Mouse (Mus musculus) monocyte, adult 59 days (primary cell): ENCODE data around the gene Mogs. TPM values are rescaled to one million over a fixed set of nuclear protein-coding genes. Genes with fewer than 3 reads are reported as not detected.

Source experiments
- total RNA-seq, 2 experiments: library from RNA; stranded (reverse); gene quantifications; one replicate each; pipeline ENCODE4 v1.2.4; 2023

Mogs gene
- total RNA-seq: 10 to 100 TPM; 34.1 to 37.5 TPM

GRCm38 (mm10) chr6:83115011-83115671 lies at the start of gene Mogs:
TSS of gene Mogs (plus strand) at chr6:83115496.

GRCm38 (mm10) chr6:83070247-83070310 lies 45.2 kb upstream of the Mogs start, which contains the start of gene Tlx2:
TSS of gene Tlx2 (minus strand) at chr6:83070293.

DNA sequence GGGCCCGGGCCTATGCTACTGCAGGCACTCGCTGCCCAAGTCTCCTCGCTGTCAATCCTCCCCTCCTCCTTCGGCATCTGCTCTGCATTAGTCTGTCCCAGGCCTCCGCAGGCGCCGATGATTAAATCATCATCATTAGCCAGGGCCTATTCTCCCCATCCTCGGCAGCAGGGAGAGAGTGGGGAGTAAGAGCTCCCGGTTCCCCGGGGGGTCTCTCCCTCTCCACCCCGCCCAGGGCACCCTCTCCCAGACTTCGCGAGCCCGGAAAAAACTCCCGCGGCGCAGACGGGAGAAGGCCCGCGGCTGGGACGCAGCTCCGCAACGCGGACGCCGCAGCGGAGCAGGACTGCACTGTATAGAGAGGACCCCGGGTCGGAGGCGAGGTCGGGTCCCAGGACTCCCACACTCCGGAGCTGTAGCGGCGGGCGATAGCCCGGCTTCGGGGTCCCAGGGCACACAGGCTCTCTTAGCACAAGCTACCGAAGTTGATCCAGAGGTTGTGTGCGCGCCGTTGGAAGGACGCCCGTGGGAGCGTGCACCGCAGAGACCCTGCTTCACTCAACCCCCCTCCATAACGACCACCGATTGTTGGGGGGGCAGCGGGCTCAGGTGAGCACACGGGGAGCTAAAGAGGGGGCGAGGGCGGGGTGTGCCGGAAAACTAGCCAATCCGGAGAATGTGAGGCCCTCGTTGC lies 37.5 kb upstream of the Mogs start, which contains the start of gene Pcgf1:
TSS of gene Pcgf1 (plus strand) at position 240 of the 694 bp plus-strand sequence.

DNA sequence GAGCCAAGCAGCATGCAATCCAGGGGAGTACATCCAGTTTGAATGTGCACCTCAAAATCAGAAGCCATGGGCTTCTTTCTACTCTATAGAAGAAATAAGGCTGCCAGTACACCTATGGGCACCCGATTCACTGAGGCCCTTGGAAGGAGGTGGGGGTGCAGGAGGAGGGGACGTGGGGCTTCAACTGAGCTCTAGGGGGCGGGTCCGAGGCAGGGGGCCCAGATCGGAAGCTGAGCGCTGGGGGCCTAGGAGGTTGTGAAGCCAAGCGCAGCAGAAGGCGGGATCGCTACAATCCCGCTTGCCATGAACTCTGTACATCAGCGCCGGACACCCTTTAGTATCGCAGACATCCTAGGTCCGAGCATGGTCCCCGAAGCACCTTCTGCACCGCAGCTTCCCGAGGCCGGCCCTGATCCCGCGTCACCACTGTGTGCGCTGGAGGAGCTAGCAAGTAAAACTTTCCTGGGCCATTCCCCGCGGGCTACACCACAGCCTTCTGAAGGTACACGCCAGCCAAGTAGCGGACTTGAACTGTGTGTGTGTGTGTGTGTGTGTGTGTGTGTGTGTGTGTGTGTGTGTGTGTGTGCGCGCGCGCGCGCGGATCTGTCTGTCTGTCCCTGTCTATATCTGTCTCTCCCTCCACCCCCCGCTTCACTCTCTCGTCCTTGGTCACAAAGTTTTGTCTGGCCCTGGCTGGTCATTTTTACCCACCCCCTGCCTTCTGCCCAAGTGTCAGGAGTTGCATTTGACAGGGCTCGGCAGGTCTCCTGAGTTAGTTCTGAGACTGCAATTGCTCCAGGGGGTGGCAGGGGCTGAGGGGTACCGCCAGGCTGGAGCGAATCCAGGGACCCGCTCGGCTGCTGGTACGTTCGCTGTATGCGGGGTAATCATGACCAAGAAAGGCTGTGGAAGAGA lies 28.9 kb upstream of the Mogs start, which contains the start of gene Lbx2:
TSS of gene Lbx2 (plus strand) at position 247 of the 915 bp plus-strand sequence.

DNA sequence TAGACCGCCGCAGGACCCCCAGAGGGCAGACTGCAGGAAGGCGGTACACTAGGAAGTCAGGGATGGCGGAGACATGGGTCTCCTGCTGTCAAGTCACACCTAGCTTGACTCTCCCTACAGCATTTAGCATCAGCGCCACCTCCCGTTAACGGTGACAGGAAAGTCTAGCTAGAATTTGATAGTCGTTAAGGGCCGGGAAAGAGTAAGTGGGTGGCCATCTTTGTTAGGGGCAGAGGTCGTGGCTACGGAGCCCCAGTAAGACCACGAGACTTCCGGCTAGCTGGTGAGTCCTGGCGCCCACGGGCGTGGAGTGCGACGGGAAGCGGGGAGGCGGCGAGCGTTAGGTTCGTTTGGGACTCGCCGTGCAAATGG lies 14.0 kb upstream of the Mogs start, which contains the start of the genes Ccdc142 and Gm42688:
TSS of gene Ccdc142 (plus strand) at position 286 of the 372 bp plus-strand sequence.
TSS of gene Gm42688 (plus strand) at position 302 of the 372 bp plus-strand sequence.

GRCm38 (mm10) chr6:83108762-83109668 lies 6.3 kb upstream of the Mogs start, which contains the start of gene Mrpl53:
TSS of gene Mrpl53 (plus strand) at chr6:83109040.

GRCm38 (mm10) chr6:83120930-83121862 lies 5.9 kb downstream of the Mogs start, which contains the start of gene Wbp1:
TSS of gene Wbp1 (minus strand) at chr6:83121559.

DNA sequence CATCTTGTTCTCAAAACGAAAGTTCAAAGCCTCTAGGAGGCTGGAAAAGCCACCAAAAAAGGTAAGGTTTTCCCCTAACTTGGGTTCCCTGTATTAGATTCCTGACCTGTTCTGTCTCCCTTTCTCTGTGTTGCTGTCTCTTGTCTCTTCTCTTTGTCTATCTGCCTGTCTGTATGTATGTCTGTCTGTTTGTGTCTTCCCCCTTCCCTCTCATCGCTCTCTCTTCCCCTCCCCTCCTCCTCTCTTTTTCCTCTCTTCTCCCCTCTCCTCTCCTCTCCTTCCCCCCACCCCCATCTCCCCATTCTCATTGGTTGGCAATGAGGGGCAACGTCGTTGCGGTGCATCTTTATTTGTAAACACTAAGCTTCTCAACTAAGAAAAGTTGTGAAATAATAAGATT lies 10.0 kb downstream of the Mogs start, which contains the start of gene Ino80b:
TSS of gene Ino80b (minus strand) at position 101 of the 400 bp plus-strand sequence.

DNA sequence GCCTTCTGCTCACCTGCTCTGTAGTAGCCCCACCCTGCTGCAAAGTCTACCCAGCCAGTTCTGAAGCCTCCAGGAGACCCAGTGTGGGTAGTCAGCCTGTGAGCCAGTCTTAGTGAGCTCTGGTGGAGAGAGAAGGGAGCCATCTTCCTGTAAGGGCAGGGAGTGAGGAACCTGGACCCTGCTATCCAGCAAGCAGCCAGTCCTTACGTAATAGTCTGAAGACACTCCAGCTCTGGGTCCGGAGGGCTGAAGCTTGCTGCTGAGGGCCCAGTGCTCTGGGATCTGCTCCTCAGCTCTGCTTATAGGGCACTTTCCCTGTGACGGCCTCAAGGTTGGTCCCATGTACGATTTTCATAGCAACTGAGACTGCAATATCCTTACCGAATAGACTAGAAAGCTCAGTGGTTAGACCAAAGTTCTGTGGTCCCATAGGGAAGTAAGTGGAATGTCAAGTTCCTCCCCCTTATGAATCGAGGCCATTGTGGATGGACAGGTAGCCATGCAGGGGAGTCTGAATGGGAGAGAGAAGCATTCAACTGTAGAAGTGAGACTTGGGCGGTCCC lies 19.7 kb downstream of the Mogs start, which contains the start of gene Rtkn:
TSS of gene Rtkn (plus strand) at position 513 of the 563 bp plus-strand sequence.

DNA sequence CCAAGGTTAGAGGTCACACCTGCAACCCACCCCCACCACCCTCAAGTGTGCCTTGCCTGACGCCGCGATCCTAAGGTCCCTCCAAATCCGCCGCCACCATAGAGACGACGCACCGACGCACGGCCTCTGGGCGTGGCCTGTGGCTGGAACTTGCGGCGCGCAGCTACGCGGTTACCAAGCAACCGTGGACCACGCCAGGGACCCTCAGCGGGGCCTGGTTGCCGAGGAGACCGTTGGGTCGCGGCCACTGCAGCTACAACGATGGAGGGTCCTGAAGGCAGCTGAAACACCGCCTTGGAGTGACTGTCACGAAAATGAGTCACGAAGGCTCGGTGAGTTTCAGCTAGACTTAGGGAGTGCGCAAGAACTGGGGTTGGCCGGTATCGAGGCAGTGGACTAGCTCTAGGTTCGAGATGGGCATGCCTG lies 41.0 kb downstream of the Mogs start, which contains the start of the genes Wdr54 and 1700003E16Rik:
TSS of gene Wdr54 (minus strand) at position 139 of the 426 bp plus-strand sequence.
TSS of gene 1700003E16Rik (plus strand) at position 146 of the 426 bp plus-strand sequence.

GRCm38 (mm10) chr6:83165607-83166242 lies 50.4 kb downstream of the Mogs start, which contains the start of gene Dctn1:
TSS of gene Dctn1 (plus strand) at chr6:83165920.

Other genes with a start within 250 kb of the Mogs start
- gene Sema4f, start 175.7 kb upstream of the Mogs start, total RNA-seq: under 1 TPM; 0.27 to 0.60 TPM
- gene M1ap, start 168.6 kb upstream of the Mogs start, total RNA-seq: 1 to 10 TPM; 1.8 to 2.7 TPM
- gene Dok1, start 82.0 kb upstream of the Mogs start, total RNA-seq: 10 to 100 TPM; 54.7 to 55.2 TPM
- 1 to 10 TPM; 2.1 to 2.2 TPM for gene Loxl3, start 81.3 kb upstream of the Mogs start, total RNA-seq
- gene Aup1, start 61.0 kb upstream of the Mogs start, total RNA-seq: 100 to 1,000 TPM; 353 to 380 TPM
- 100 to 1,000 TPM in 1 of 2 experiments, 10 to 100 TPM in 1; 94.4 to 101 TPM for gene Htra2, start 60.2 kb upstream of the Mogs start, total RNA-seq
- gene Dqx1, start 57.7 kb upstream of the Mogs start, total RNA-seq: 1 to 10 TPM; 6.2 to 6.5 TPM
- not detected for gene Tlx2, start 45.2 kb upstream of the Mogs start, total RNA-seq
- gene Pcgf1, start 37.6 kb upstream of the Mogs start, total RNA-seq: 10 to 100 TPM; 22.7 to 26.8 TPM
- gene Lbx2, start 29.1 kb upstream of the Mogs start, total RNA-seq: not detected
- gene Ccdc142, start 13.9 kb upstream of the Mogs start, total RNA-seq: 1 to 10 TPM; 6.0 to 8.2 TPM
- 1 to 10 TPM; 5.8 to 6.9 TPM for gene Gm42688, start 13.9 kb upstream of the Mogs start, total RNA-seq
- gene Mrpl53, start 6.5 kb upstream of the Mogs start, total RNA-seq: 10 to 100 TPM; 23.5 to 23.7 TPM
- 10 to 100 TPM; 23.8 to 26.6 TPM for gene Wbp1, start 6.1 kb downstream of the Mogs start, total RNA-seq
- 10 to 100 TPM; 26.6 to 28.6 TPM for gene Ino80b, start 9.9 kb downstream of the Mogs start, total RNA-seq
- under 1 TPM in 1 of 2 experiments, not detected in 1; 0.30 TPM for gene Rtkn, start 20.0 kb downstream of the Mogs start, total RNA-seq
- under 1 TPM in 1 of 2 experiments, not detected in 1; 0.34 TPM for gene Wdr54, start 40.9 kb downstream of the Mogs start, total RNA-seq
- not detected for gene 1700003E16Rik, start 40.9 kb downstream of the Mogs start, total RNA-seq
- gene Dctn1, start 50.4 kb downstream of the Mogs start, total RNA-seq: 100 to 1,000 TPM; 127 TPM
- not detected for gene Slc4a5, start 104.3 kb downstream of the Mogs start, total RNA-seq
- gene Mthfd2, start 210.4 kb downstream of the Mogs start, total RNA-seq: 10 to 100 TPM; 21.3 to 21.8 TPM
- 100 to 1,000 TPM; 204 to 207 TPM for gene Mob1a, start 210.5 kb downstream of the Mogs start, total RNA-seq
- 10 to 100 TPM; 11.2 to 11.4 TPM for gene Bola3, start 233.7 kb downstream of the Mogs start, total RNA-seq